Mouse (Mus musculus): Measurements from ENCODE around the gene Mbd5. TPM values are rescaled to one million over a fixed set of nuclear protein-coding genes. Genes with fewer than 3 reads are reported as not detected.

The Mbd5 gene
- total and polyA plus RNA-seq, 3 experiments, result 0.92 to 45.8 (median 15.2) TPM

DNA sequence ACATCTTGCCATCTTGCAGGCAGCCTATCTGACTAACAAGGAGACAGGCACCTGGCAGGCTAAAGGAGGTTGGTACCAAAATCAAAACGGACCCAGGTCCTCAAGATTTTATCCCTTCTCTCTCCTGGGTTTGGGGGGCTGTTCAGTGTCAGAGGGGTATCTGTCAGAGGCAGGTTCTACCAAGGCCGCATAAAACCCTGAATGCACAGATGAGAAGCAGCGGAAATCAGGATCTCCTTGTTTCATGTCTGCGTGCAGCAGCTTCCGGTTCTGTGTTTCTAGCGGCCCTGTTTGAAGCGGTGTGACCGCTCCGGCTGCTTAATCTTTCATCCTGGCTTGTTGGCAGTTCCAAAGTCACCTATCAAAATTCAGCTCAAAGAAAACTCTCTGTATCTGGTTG, 386.0 kb downstream of the Mbd5 start:
- ATAC-seq (ENCODE audit: extremely low read depth, insufficient number of reproducible peaks, low FRiP score, poor library complexity, severe bottlenecking) (no peak), DNase-seq (ENCODE audit: low spot score) (no peak)
- H3K4me1 ChIP-seq (ENCODE audit: insufficient read depth, low read depth, low read length), result no peaks in the 10 kb centered on the region
- no peaks in the 10 kb centered on the region for H3K27me3 ChIP-seq (ENCODE audit: insufficient read depth, low read length)
- H3K4me3 ChIP-seq (ENCODE audit: low read depth, low read length), result no peak overlapping the region
- H3K36me3 ChIP-seq (replicated peaks), result no peaks in the 10 kb centered on the region
- no peaks in the 10 kb centered on the region for H3K9me3 ChIP-seq (replicated peaks)
- TF ChIP-seq TAL1 (conservative IDR thresholded peaks at IDR 0.05; ENCODE audit: low read depth, low read length), result no peak
- no peak for TF ChIP-seq GATA1 (IDR thresholded peaks at IDR 0.05; ENCODE audit: borderline replicate concordance, low read length)
- no peak for TF ChIP-seq CTCF (IDR thresholded peaks at IDR 0.05; ENCODE audit: low read depth, low read length)
- no peak for TF ChIP-seq GATA2 (IDR thresholded peaks at IDR 0.05; ENCODE audit: borderline replicate concordance, low read depth, low read length)
- no peak for TF ChIP-seq POLR2AphosphoS5 (IDR thresholded peaks at IDR 0.05; ENCODE audit: insufficient replicate concordance, low read depth, low read length)

DNA sequence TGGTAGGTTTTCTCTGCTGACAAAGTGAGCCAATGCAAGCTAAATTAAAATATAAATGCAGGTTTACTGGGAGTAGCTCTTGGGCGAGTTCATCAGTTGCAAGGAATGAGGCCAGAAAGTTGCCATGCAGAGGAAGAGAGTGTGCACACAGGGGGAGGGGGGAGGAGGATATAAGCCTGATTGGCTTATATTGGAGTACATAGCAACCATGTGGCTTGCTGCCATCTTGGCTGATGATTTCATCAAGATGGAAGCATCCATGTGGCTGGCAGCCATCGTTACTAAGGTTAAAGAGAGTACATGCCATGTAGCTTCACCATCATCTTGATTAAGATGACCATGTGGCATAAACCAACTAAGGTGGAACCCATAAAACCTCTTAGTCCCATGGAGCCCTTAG, 395.0 kb downstream of the Mbd5 start:
- ATAC-seq (ENCODE audit: extremely low read depth, insufficient number of reproducible peaks, low FRiP score, poor library complexity, severe bottlenecking) (no peak), DNase-seq (ENCODE audit: low spot score) (no peak)
- H3K27me3 ChIP-seq (ENCODE audit: insufficient read depth, low read length), result 0 out of 2 replicates have a peak, but pooled peaks cover 2% of the 10 kb centered on the region
- no peak for TF ChIP-seq GATA1 (IDR thresholded peaks at IDR 0.05; ENCODE audit: borderline replicate concordance, low read length)
- no peak for TF ChIP-seq GATA2 (IDR thresholded peaks at IDR 0.05; ENCODE audit: borderline replicate concordance, low read depth, low read length)
- no peak for TF ChIP-seq TAL1 (conservative IDR thresholded peaks at IDR 0.05; ENCODE audit: low read depth, low read length)
- no peaks in the 10 kb centered on the region for H3K36me3 ChIP-seq (replicated peaks)
- no peaks in the 10 kb centered on the region for H3K4me1 ChIP-seq (ENCODE audit: insufficient read depth, low read depth, low read length)
- H3K4me3 ChIP-seq (ENCODE audit: low read depth, low read length), result no peak overlapping the region
- no peaks in the 10 kb centered on the region for H3K9me3 ChIP-seq (replicated peaks)

DNA sequence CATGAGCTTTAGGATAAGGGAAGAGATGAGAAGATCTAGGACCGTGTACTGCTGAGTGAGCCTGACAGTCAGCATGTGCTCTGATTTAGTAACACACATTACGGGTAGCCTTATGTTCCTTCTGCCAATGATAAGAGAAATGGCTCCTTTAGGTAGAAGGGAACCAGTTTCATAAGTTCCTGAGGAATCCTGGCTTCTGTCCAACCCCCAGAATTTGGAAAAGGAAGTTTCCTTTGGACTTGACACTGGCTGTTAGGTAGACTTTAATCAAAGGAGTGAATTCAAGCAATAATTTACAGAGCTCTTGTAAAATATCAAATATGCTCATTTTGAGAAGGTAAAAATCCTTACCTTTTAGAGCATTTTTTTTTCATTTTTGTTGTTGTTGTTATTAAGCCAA, 396.5 kb downstream of the Mbd5 start:
- ATAC-seq (ENCODE audit: extremely low read depth, insufficient number of reproducible peaks, low FRiP score, poor library complexity, severe bottlenecking) (no peak), DNase-seq (ENCODE audit: low spot score) (no peak)
- 0 out of 2 replicates have a peak, but pooled peaks cover 2% of the 10 kb centered on the region for H3K27me3 ChIP-seq (ENCODE audit: insufficient read depth, low read length)
- TF ChIP-seq CTCF (IDR thresholded peaks at IDR 0.05; ENCODE audit: low read depth, low read length) (no peak), POLR2AphosphoS5 (IDR thresholded peaks at IDR 0.05; ENCODE audit: insufficient replicate concordance, low read depth, low read length) (no peak), TAL1 (conservative IDR thresholded peaks at IDR 0.05; ENCODE audit: low read depth, low read length) (no peak), GATA1 (IDR thresholded peaks at IDR 0.05; ENCODE audit: borderline replicate concordance, low read length) (no peak), GATA2 (IDR thresholded peaks at IDR 0.05; ENCODE audit: borderline replicate concordance, low read depth, low read length) (no peak)
- H3K4me3 ChIP-seq (ENCODE audit: low read depth, low read length), result no peak overlapping the region
- H3K9me3 ChIP-seq (replicated peaks), result no peaks in the 10 kb centered on the region
- H3K4me1 ChIP-seq (ENCODE audit: insufficient read depth, low read depth, low read length), result peaks cover 2% of the 10 kb centered on the region; the same call in 1 of the 2 replicates
- no peaks in the 10 kb centered on the region for H3K36me3 ChIP-seq (replicated peaks)

DNA sequence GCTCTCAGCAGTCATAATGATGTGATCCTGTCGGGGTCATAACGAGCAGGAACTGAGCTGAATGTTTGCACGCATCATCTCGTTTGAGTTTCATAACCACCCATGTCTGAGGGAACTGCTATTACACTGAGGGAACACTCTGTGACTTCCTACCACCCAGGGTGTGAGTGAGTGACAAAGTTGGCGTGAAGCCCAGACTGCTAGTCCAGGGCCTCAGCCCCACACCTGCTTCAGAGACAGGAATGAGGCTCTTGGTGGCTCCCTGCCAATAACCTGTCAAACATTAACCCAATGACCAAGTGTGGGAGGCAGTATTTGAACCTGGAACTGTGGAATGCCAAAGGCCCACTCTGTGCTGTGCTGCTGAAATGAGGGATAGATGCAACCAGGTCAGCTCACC, 400.5 kb downstream of the Mbd5 start:
- Histone ChIP-seq H3K4me1 (ENCODE audit: insufficient read depth, low read depth, low read length) (peaks cover 6% of the 10 kb centered on the region; the same call in 1 of the 2 replicates), H3K36me3 (replicated peaks) (no peaks in the 10 kb centered on the region), H3K9me3 (replicated peaks) (no peaks in the 10 kb centered on the region), H3K4me3 (ENCODE audit: low read depth, low read length) (no peak overlapping the region), H3K27me3 (ENCODE audit: insufficient read depth, low read length) (0 out of 2 replicates have a peak, but pooled peaks cover 2% of the 10 kb centered on the region)
- no peak for TF ChIP-seq GATA2 (IDR thresholded peaks at IDR 0.05; ENCODE audit: borderline replicate concordance, low read depth, low read length)
- TF ChIP-seq GATA1 (IDR thresholded peaks at IDR 0.05; ENCODE audit: borderline replicate concordance, low read length), result no peak
- TF ChIP-seq POLR2AphosphoS5 (IDR thresholded peaks at IDR 0.05; ENCODE audit: insufficient replicate concordance, low read depth, low read length), result no peak
- no peak for TF ChIP-seq CTCF (IDR thresholded peaks at IDR 0.05; ENCODE audit: low read depth, low read length)
- no peak for TF ChIP-seq TAL1 (conservative IDR thresholded peaks at IDR 0.05; ENCODE audit: low read depth, low read length)
- no peak for ATAC-seq (ENCODE audit: extremely low read depth, insufficient number of reproducible peaks, low FRiP score, poor library complexity, severe bottlenecking)
- DNase-seq (ENCODE audit: low spot score), result peak; percentile 27

GRCm38 (mm10) chr2:49350852-49351251, 401.5 kb downstream of the Mbd5 start:
- no peaks in the 10 kb centered on the region for H3K36me3 ChIP-seq (replicated peaks)
- no peak for ATAC-seq (ENCODE audit: extremely low read depth, insufficient number of reproducible peaks, low FRiP score, poor library complexity, severe bottlenecking)
- TF ChIP-seq TAL1 (conservative IDR thresholded peaks at IDR 0.05; ENCODE audit: low read depth, low read length), result no peak
- TF ChIP-seq GATA1 (IDR thresholded peaks at IDR 0.05; ENCODE audit: borderline replicate concordance, low read length), result no peak
- TF ChIP-seq CTCF (IDR thresholded peaks at IDR 0.05; ENCODE audit: low read depth, low read length), result no peak
- no peak for TF ChIP-seq GATA2 (IDR thresholded peaks at IDR 0.05; ENCODE audit: borderline replicate concordance, low read depth, low read length)
- TF ChIP-seq POLR2AphosphoS5 (IDR thresholded peaks at IDR 0.05; ENCODE audit: insufficient replicate concordance, low read depth, low read length), result no peak
- H3K4me3 ChIP-seq (ENCODE audit: low read depth, low read length), result no peak overlapping the region
- H3K4me1 ChIP-seq (ENCODE audit: insufficient read depth, low read depth, low read length), result peaks cover 6% of the 10 kb centered on the region; the same call in 1 of the 2 replicates
- no peaks in the 10 kb centered on the region for H3K27me3 ChIP-seq (ENCODE audit: insufficient read depth, low read length)
- H3K9me3 ChIP-seq (replicated peaks), result no peaks in the 10 kb centered on the region
- DNase-seq (ENCODE audit: low spot score), result no peak

- no peaks in the 10 kb centered on the region for H3K36me3 ChIP-seq (replicated peaks)
- no peak overlapping the region for H3K4me3 ChIP-seq (ENCODE audit: low read depth, low read length)
- H3K27me3 ChIP-seq (ENCODE audit: insufficient read depth, low read length), result no peaks in the 10 kb centered on the region
- ATAC-seq (ENCODE audit: extremely low read depth, insufficient number of reproducible peaks, low FRiP score, poor library complexity, severe bottlenecking) (no peak), DNase-seq (ENCODE audit: low spot score) (no peak)
- no peaks in the 10 kb centered on the region for H3K9me3 ChIP-seq (replicated peaks)
- TF ChIP-seq CTCF (IDR thresholded peaks at IDR 0.05; ENCODE audit: low read depth, low read length), result no peak
- TF ChIP-seq GATA2 (IDR thresholded peaks at IDR 0.05; ENCODE audit: borderline replicate concordance, low read depth, low read length), result no peak
- TF ChIP-seq POLR2AphosphoS5 (IDR thresholded peaks at IDR 0.05; ENCODE audit: insufficient replicate concordance, low read depth, low read length), result no peak
- TF ChIP-seq GATA1 (IDR thresholded peaks at IDR 0.05; ENCODE audit: borderline replicate concordance, low read length), result no peak
- TF ChIP-seq TAL1 (conservative IDR thresholded peaks at IDR 0.05; ENCODE audit: low read depth, low read length), result no peak
- H3K4me1 ChIP-seq (ENCODE audit: insufficient read depth, low read depth, low read length), result peaks cover 6% of the 10 kb centered on the region; the same call in 1 of the 2 replicates
Measured at GRCm38 (mm10) chr2:49354066-49354465, 404.8 kb downstream of the Mbd5 start.

Data from G1E (cell line).